Mouse (Mus musculus): ENCODE results near the gene Gpr146. TPM values are rescaled to one million over a fixed set of nuclear protein-coding genes. Genes with fewer than 3 reads are reported as not detected.
A peak's percentile ranks its signal among the peaks of the same experiment; 100 is the strongest.

Gpr146 gene
- 11.7 TPM for polyA plus RNA-seq (2012; fragmentation: generic; extraction: Trizol)

- TF ChIP-seq SRF (IDR thresholded peaks at IDR 0.05; ENCODE audit: control insufficient read depth, insufficient read length, low read depth) (no peak), MYOD1 (IDR thresholded peaks at IDR 0.05; ENCODE audit: control insufficient read depth in 1 of 3, insufficient read length in 2 of 3, low read depth in 2 of 3) (peak in 2 of 3 experiments; percentile 1 to 68), TCF3 (IDR thresholded peaks at IDR 0.05; ENCODE audit: insufficient read length, low read depth) (no peak), MAX (IDR thresholded peaks at IDR 0.05; ENCODE audit: low read depth) (no peak), POLR2A (IDR thresholded peaks at IDR 0.05; ENCODE audit: insufficient read length, low read depth) (peak; percentile 13), CEBPB (IDR thresholded peaks at IDR 0.05; ENCODE audit: insufficient read depth, poor library complexity, severe bottlenecking) (no peak), REST (IDR thresholded peaks at IDR 0.05; ENCODE audit: insufficient read depth, insufficient read length) (no peak), MYOG (IDR thresholded peaks at IDR 0.05; ENCODE audit: control insufficient read depth in 1 of 3, insufficient read depth in 1 of 3, insufficient read length in 2 of 3, low read depth in 2 of 3) (peak in 1 of 3 experiments; percentile 71), USF1 (IDR thresholded peaks at IDR 0.05; ENCODE audit: low read depth) (no peak), POLR2AphosphoS2 (IDR thresholded peaks at IDR 0.05; ENCODE audit: insufficient read length, low read depth) (no peak), E2F4 (IDR thresholded peaks at IDR 0.05; ENCODE audit: insufficient read depth) (no peak), TCF12 (IDR thresholded peaks at IDR 0.05; ENCODE audit: insufficient read depth, poor library complexity, severe bottlenecking) (no peak)
- H3K79me2 ChIP-seq (ENCODE audit: control insufficient read depth, insufficient read depth): no peaks in the 10 kb centered on the region
- no peak within 1 kb of the TSS for H3ac ChIP-seq (ENCODE audit: control insufficient read depth, insufficient read length)
- H3K4me2 ChIP-seq (ENCODE audit: low read depth): peak within 1 kb of the TSS; percentile 91
- H3K27me3 ChIP-seq (ENCODE audit: control insufficient read depth, insufficient read depth, insufficient read length): no peaks in the 10 kb centered on the region
- H3K36me3 ChIP-seq (ENCODE audit: control insufficient read depth, insufficient read depth): no peaks in the 10 kb centered on the region
- peak within 1 kb of the TSS; percentile 34 for H3K4me3 ChIP-seq
Measured at GRCm38 (mm10) chr5:139377468-139378270, at the start of gene Gpr146. Gene Gpr146 (plus strand): TSS chr5:139377697.

GRCm38 (mm10) chr5:139330766-139331165 is 46.7 kb upstream of the Gpr146 start:
- Histone ChIP-seq H3K4me3 (no peak overlapping the region), H3K27me3 (ENCODE audit: control insufficient read depth, insufficient read depth, insufficient read length) (peaks cover 7% of the 10 kb centered on the region), H3K79me2 (ENCODE audit: control insufficient read depth, insufficient read depth) (no peaks in the 10 kb centered on the region), H3K4me2 (ENCODE audit: low read depth) (no peak overlapping the region), H3K36me3 (ENCODE audit: control insufficient read depth, insufficient read depth) (no peaks in the 10 kb centered on the region), H3ac (ENCODE audit: control insufficient read depth, insufficient read length) (no peak overlapping the region)
- TF ChIP-seq POLR2A (IDR thresholded peaks at IDR 0.05; ENCODE audit: insufficient read length, low read depth) (no peak), TCF3 (IDR thresholded peaks at IDR 0.05; ENCODE audit: insufficient read length, low read depth) (no peak), POLR2AphosphoS2 (IDR thresholded peaks at IDR 0.05; ENCODE audit: insufficient read length, low read depth) (no peak), MYOD1 (IDR thresholded peaks at IDR 0.05; ENCODE audit: control insufficient read depth in 1 of 3, insufficient read length in 2 of 3, low read depth in 2 of 3) (no peak), E2F4 (IDR thresholded peaks at IDR 0.05; ENCODE audit: insufficient read depth) (no peak), CEBPB (IDR thresholded peaks at IDR 0.05; ENCODE audit: insufficient read depth, poor library complexity, severe bottlenecking) (no peak), MYOG (IDR thresholded peaks at IDR 0.05; ENCODE audit: control insufficient read depth in 1 of 3, insufficient read depth in 1 of 3, insufficient read length in 2 of 3, low read depth in 2 of 3) (no peak), TCF12 (IDR thresholded peaks at IDR 0.05; ENCODE audit: insufficient read depth, poor library complexity, severe bottlenecking) (no peak), REST (IDR thresholded peaks at IDR 0.05; ENCODE audit: insufficient read depth, insufficient read length) (no peak), MAX (IDR thresholded peaks at IDR 0.05; ENCODE audit: low read depth) (no peak), USF1 (IDR thresholded peaks at IDR 0.05; ENCODE audit: low read depth) (no peak), SRF (IDR thresholded peaks at IDR 0.05; ENCODE audit: control insufficient read depth, insufficient read length, low read depth) (no peak)

- H3K79me2 ChIP-seq (ENCODE audit: control insufficient read depth, insufficient read depth): no peaks in the 10 kb centered on the region
- H3K36me3 ChIP-seq (ENCODE audit: control insufficient read depth, insufficient read depth): no peaks in the 10 kb centered on the region
- no peak for TF ChIP-seq MYOG (IDR thresholded peaks at IDR 0.05; ENCODE audit: control insufficient read depth in 1 of 3, insufficient read depth in 1 of 3, insufficient read length in 2 of 3, low read depth in 2 of 3)
- TF ChIP-seq TCF12 (IDR thresholded peaks at IDR 0.05; ENCODE audit: insufficient read depth, poor library complexity, severe bottlenecking): no peak
- TF ChIP-seq E2F4 (IDR thresholded peaks at IDR 0.05; ENCODE audit: insufficient read depth): no peak
- no peak for TF ChIP-seq POLR2A (IDR thresholded peaks at IDR 0.05; ENCODE audit: insufficient read length, low read depth)
- no peak for TF ChIP-seq USF1 (IDR thresholded peaks at IDR 0.05; ENCODE audit: low read depth)
- TF ChIP-seq TCF3 (IDR thresholded peaks at IDR 0.05; ENCODE audit: insufficient read length, low read depth): no peak
- TF ChIP-seq CEBPB (IDR thresholded peaks at IDR 0.05; ENCODE audit: insufficient read depth, poor library complexity, severe bottlenecking): no peak
- TF ChIP-seq MAX (IDR thresholded peaks at IDR 0.05; ENCODE audit: low read depth): no peak
- TF ChIP-seq MYOD1 (IDR thresholded peaks at IDR 0.05; ENCODE audit: control insufficient read depth in 1 of 3, insufficient read length in 2 of 3, low read depth in 2 of 3): no peak
- no peak for TF ChIP-seq SRF (IDR thresholded peaks at IDR 0.05; ENCODE audit: control insufficient read depth, insufficient read length, low read depth)
- no peak for TF ChIP-seq POLR2AphosphoS2 (IDR thresholded peaks at IDR 0.05; ENCODE audit: insufficient read length, low read depth)
- H3ac ChIP-seq (ENCODE audit: control insufficient read depth, insufficient read length): no peak overlapping the region
- H3K4me2 ChIP-seq (ENCODE audit: low read depth): no peak overlapping the region
- peaks cover 4% of the 10 kb centered on the region for H3K27me3 ChIP-seq (ENCODE audit: control insufficient read depth, insufficient read depth, insufficient read length)
- no peak overlapping the region for H3K4me3 ChIP-seq
Measured at GRCm38 (mm10) chr5:139331742-139332141, 45.8 kb upstream of the Gpr146 start.

- Histone ChIP-seq H3ac (ENCODE audit: control insufficient read depth, insufficient read length) (no peak overlapping the region), H3K4me2 (ENCODE audit: low read depth) (no peak overlapping the region), H3K4me3 (no peak overlapping the region), H3K79me2 (ENCODE audit: control insufficient read depth, insufficient read depth) (no peaks in the 10 kb centered on the region), H3K27me3 (ENCODE audit: control insufficient read depth, insufficient read depth, insufficient read length) (peaks cover 4% of the 10 kb centered on the region), H3K36me3 (ENCODE audit: control insufficient read depth, insufficient read depth) (no peaks in the 10 kb centered on the region)
- TF ChIP-seq MYOG (IDR thresholded peaks at IDR 0.05; ENCODE audit: control insufficient read depth in 1 of 3, insufficient read depth in 1 of 3, insufficient read length in 2 of 3, low read depth in 2 of 3): no peak
Measured at GRCm38 (mm10) chr5:139332590-139333272, 44.8 kb upstream of the Gpr146 start.
